Mouse (Mus musculus) layer of hippocampus, adult 2 months (tissue): ENCODE measurements around the gene Mettl1. TPM values are rescaled to one million over a fixed set of nuclear protein-coding genes. Genes with fewer than 3 reads are reported as not detected.

Source experiments
- DNase-seq, 2 experiments: peaks; one replicate each; pipeline ENCODE4 v3.0.0; 2022; ENCODE audit warnings: low spot score in 2 of 2
- H3K27ac ChIP-seq: fragments of 200-600 bp; 2 replicates; pipeline ENCODE4 v1.8.1; 2022
- H3K4me3 ChIP-seq: fragments of 200-600 bp; 2 replicates; pipeline ENCODE4 v1.8.1; 2022; ENCODE audit warnings: mild to moderate bottlenecking
- CTCF ChIP-seq: fragments of 200-600 bp; conservative IDR thresholded peaks from 2 replicates; pipeline ENCODE4 v1.8.1; 2022; ENCODE audit warnings: antibody characterized with exemption, mild to moderate bottlenecking, moderate library complexity
- total RNA-seq, 2 experiments: library from RNA; stranded (reverse); gene quantifications; 2 replicates each; pipeline ENCODE4 v1.2.3; 2021

Mettl1 gene
- total RNA-seq, 2 experiments from 2014 or later: 12.7 to 14.0 TPM

GRCm38 (mm10) chr10:127075651-127076050 is 34.4 kb downstream of the Mettl1 start:
- DNase-seq: no peak
- TF ChIP-seq CTCF: no peak
- Histone ChIP-seq H3K4me3 (no peak overlapping the region), H3K27ac (peak overlapping the region; percentile 98; the same call in 1 of the 2 replicates)

- peak overlapping the region; percentile 98 for H3K27ac ChIP-seq
- no peak overlapping the region for H3K4me3 ChIP-seq
- no peak for DNase-seq
- no peak for TF ChIP-seq CTCF
These were observed 34.9 kb downstream of the Mettl1 start for GRCm38 (mm10) chr10:127076082-127076481.

DNA sequence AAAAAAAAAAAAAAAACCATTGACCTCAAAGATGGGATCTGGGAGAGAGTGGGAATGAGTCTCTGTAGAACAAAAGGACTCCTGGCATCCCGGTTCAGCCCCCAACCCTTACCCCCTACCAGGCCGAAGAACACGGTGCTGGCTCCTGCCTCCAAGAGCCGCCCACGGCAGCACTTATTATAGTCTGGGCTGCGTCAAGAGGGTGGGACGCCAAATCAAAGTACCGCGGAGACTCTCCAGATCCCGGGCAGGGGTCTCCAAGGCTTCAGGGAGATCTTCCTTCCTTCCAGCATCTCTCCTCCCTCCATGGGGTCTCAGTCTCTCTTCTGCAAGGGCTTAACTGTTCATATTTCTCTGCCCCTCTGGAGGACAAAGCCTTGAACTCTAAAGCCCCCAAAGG is 36.3 kb downstream of the Mettl1 start:
- no peak for DNase-seq
- Histone ChIP-seq H3K27ac (peak overlapping the region; percentile 98), H3K4me3 (peak overlapping the region; percentile 81)
- no peak for TF ChIP-seq CTCF

- DNase-seq: peak in 1 of 2 experiments; percentile 78
- peak overlapping the region; percentile 98 for H3K27ac ChIP-seq
These were observed 36.9 kb downstream of the Mettl1 start for GRCm38 (mm10) chr10:127078001-127078676.

DNA sequence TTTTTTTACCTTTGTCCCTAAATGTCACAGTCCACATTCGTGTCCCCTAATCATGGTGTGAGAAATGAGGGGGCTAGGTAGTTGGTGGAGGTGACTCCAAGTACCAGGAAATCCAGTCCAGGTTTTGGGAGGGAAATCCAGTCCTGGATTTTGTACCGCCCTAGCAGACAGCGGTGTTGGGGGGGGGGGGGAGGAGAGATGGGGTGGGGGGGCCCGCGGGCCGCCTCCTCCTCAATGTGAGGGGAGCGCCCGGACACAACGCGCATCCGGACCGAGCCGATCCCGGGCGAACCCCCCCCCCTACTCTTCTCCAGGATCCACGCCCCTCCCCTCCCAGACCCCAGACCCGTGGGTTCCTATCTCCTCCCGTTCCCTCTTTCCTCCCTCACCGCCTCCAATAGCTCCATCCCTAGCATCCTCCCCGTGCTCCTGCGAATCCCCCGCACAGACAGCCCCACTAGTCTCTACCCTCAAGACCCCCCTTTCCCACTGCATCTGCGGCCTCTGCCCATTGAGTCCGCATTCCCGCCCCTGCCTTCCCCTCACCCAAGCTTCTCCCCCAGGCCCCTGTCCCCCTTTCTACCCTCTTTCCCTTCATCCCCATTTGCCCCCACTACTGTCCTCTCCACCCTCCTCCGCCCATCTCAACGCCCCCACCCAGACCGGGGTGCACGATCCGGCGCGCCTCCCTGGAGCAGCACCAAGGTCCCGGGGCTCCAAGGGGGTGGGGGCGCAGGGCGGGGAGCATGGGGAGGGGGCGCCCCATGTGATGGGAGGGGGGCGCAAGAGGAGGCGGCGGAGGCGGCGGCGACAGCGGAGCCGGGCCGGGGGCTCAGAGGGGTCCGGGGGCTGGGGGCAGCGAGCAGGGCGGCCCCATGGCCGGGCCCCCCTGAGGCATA is 37.7 kb downstream of the Mettl1 start:
- Histone ChIP-seq H3K27ac (peak overlapping the region; percentile 98), H3K4me3 (peak overlapping the region; percentile 81)
- peak in 1 of 2 experiments; percentile 74 for DNase-seq
- no peak for TF ChIP-seq CTCF

More at GRCm38 (mm10) chr10:127078001-127078676, 36.9 kb downstream of the Mettl1 start:
- no peak for TF ChIP-seq CTCF
- peak overlapping the region; percentile 81 for H3K4me3 ChIP-seq

- Histone ChIP-seq H3K4me3 (peak overlapping the region; percentile 81), H3K27ac (peak overlapping the region; percentile 98)
- peak; percentile 67 for TF ChIP-seq CTCF
- no peak for DNase-seq
These were observed 38.6 kb downstream of the Mettl1 start for GRCm38 (mm10) chr10:127079665-127080391.

- peak; percentile 72 to 77 for DNase-seq
- peak overlapping the region; percentile 98 for H3K27ac ChIP-seq
- H3K4me3 ChIP-seq: peak overlapping the region; percentile 81
- TF ChIP-seq CTCF: peak; percentile 47
These were observed 39.9 kb downstream of the Mettl1 start for GRCm38 (mm10) chr10:127080901-127081780.

GRCm38 (mm10) chr10:127081996-127082620 is 40.9 kb downstream of the Mettl1 start:
- DNase-seq: no peak
- Histone ChIP-seq H3K4me3 (peak overlapping the region; percentile 81), H3K27ac (peak overlapping the region; percentile 98)
- no peak for TF ChIP-seq CTCF

DNA sequence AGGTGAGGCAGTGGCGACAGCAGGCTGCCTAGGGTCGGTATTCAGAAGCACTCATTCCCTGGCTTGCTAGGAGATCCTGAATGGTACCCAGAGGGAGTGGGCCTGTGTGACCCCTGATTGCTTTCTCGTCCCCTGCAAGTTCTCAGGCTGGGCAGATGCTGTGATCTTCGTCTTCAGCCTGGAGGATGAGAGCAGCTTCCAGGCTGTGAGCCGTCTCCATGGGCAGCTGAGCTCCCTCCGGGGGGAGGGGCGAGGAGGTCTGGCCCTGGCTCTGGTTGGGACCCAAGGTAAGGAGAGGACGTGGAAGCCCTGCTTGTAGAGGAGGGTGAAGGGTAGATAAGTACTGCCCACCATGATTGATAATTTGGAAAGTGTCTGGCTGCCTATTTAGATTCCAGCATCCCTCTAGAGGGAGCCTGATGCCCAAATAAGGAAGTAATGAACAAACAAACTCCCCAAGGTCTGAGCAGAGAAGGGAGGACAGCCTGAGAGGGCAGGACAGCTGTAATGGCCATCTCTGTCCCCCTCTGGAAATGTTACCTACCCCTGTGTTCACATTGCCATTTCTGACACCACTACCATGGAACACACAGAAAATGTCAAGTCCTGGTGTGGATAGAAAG is 42.2 kb downstream of the Mettl1 start:
- DNase-seq: no peak
- peak overlapping the region; percentile 98 for H3K27ac ChIP-seq
- TF ChIP-seq CTCF: peak; percentile 30
- H3K4me3 ChIP-seq: no peak overlapping the region

GRCm38 (mm10) chr10:127083915-127084306 is 42.7 kb downstream of the Mettl1 start:
- Histone ChIP-seq H3K27ac (no peak overlapping the region; the same call in 1 of the 2 replicates), H3K4me3 (no peak overlapping the region)
- no peak for DNase-seq
- no peak; the same call in 1 of the 2 replicates for TF ChIP-seq CTCF

GRCm38 (mm10) chr10:127085052-127085451 is 43.8 kb downstream of the Mettl1 start:
- no peak for DNase-seq
- no peak for TF ChIP-seq CTCF
- H3K4me3 ChIP-seq: no peak overlapping the region
- no peak overlapping the region for H3K27ac ChIP-seq
